Mouse (Mus musculus) lung, postnatal 10 days (tissue): ENCODE data around the gene Mars.
A peak's percentile ranks its signal among the peaks of the same experiment; 100 is the strongest.

Experiments used
- DNase-seq: peaks from one replicate; pipeline ENCODE4 v3.0.0; 2021

The Mars gene

DNA sequence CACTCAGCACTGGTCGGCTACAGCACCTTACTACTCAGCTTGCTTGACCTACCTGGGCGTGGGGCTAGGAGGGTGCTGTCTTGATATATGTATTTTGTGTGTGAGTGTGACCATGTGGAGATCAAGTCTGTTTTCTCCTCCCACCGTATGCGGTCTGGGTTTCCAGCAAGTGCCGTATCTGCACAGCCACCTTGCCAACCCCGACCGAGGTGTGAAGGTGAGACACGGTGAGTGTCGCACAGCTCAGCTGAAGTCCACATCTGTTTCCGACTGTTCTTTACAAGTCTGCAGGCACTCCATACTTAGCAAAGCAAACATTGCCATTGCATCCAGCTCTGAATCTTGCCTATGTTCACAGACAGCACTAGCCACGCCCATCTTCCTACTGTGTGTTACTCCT is 8.4 kb downstream of the Mars start:
- DNase-seq, result no peak

DNA sequence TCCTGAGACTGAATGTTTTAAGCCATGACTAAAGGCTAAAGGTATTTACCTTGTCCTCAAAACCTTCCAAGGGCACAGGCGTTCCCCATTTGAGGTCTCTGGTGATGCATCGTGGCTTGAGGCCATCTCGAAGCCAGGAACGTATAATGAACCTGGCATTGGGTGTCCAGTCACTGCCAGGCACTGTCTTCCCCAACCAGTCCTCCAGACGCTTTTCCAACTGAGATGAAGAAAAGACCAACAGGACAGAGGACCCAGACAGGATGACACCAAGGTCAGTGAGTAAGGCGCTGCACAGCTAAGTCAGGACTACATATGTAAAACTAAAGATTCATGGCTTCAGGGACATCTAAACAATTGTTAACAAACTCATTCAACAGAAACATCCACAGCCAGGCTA is 11.2 kb downstream of the Mars start:
- DNase-seq, result no peak

DNA sequence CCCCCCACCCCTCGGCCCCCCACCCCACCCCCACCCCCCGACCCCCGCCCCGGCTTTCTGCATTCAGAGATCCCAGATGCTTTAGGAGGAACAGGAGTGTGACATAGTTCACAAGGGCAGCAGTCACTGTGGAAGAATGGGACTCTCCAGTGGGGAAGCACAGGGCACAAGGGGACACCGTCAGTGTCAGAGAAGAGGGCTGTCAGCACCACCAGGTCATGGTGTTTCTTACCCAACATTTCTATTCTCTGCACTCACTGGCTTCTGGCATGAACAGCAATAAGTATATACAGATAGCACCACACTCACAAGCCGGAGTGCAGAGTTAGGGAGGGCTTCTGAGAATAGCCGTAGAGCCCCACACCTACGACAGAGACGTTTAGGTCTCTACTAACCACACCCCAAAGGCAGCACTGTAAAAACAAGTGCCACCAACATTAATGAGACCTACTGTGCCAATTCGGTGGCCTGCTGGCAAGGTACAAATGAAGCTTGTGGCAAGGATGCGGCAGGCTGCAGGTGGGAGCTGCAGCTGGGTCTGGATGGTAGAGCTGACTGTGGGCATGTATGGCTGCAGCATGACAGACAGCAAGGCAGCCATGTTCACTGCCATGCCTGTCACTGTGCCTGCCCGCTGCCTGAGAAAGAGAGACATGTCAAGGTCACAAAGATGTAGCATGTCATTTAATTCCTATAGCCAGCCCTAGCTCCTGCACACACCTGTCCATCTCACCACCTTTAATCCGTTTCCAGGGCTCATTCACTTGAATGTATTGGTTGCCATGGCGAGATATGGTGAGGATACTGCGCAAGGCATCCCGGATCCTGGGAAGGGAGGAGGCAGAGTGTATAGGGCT is 14.3 kb downstream of the Mars start:
- no peak for DNase-seq

DNA sequence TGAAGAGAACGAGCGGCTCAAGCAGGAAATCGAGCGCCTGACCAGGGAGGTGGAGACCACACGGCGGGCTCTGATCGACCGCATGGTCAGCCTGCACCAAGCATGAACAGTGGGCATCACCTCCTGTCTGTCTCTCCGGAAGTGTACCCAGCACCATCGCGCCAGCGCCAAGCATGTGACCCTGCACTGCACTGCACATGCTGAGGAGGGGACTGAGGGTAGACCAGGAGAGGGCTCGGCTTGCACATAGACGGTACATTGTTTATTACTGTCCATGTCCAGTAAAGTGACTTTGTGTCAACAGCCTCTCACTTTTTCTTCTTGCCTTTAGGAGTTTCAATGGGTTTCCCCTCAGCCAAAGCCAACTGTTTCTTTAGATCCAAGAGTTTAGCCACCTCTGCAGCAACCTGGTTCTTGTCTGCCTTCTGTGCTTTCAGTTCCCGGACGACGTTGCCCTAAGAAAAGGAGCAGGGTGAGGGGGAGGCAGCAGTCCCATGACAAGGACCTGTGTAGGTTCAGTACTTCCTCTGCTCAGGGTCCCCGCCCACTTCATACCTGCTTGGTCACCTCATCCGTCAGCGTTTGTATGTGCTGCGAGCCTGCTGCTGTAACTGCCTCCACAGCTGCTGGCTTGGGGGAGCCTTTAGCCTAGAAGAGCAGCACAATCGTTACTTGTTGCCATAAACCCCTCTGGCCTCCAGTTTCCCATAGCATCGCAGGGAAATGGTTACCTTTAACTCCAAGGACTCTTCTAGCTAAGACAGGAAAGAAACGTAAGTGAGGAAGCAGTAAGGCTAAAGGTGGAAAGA is 15.4 kb downstream of the Mars start:
- no peak for DNase-seq

- DNase-seq, result no peak
These were observed 16.6 kb downstream of the Mars start for GRCm38 (mm10) chr10:127294895-127295510.

DNA sequence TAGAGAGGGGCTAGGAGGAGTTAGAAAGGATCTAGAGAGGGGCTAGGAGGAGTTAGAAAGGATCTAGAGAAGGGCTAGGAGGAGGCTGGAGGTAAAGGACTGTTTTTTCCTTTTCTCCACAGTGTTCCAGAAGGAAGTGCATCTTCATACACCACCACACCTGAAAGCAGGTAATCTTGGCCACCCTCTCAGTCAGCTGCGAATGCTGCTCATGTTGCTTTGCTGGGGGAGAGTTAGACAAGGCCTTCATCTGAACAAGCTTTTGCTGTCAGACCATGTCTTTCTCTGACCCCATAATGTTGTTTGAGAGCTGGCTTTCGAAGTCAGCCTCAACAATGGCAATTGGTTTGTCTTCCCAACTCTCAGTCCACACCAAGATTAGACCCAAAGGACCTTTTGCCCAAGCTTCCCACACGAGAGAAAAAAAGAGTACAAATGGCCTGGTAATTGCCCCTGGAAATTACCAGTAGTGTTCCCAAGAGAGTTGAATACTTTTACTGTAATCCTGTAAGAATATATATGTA is 17.9 kb downstream of the Mars start:
- DNase-seq, result no peak

DNA sequence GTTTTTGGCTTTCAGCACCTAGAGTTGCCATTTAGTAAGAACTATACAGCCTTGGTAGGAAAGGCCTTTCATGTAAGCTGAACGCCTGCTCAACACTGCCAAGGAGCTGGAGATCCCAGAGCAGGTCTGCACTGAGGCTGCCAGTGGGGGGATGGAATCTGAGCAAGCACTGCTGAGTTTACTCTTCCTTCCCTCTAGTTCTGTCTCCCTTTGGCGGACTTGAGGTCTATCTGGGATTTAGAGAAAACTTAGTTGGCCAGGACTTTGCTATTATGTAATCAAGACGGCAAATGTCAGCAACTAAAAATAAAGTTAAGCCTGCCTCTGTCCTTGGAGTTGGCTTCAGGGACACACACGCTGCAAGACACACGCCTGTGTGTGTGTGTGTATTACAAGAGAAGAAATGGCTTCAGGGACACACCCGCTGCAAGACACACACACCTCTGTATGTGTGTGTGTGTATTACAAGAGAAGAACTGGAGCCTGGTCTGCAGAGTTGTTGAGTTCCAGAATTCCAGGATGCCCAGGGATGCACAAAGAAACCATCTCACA is 18.5 kb downstream of the Mars start:
- peak; percentile 70 for DNase-seq

DNA sequence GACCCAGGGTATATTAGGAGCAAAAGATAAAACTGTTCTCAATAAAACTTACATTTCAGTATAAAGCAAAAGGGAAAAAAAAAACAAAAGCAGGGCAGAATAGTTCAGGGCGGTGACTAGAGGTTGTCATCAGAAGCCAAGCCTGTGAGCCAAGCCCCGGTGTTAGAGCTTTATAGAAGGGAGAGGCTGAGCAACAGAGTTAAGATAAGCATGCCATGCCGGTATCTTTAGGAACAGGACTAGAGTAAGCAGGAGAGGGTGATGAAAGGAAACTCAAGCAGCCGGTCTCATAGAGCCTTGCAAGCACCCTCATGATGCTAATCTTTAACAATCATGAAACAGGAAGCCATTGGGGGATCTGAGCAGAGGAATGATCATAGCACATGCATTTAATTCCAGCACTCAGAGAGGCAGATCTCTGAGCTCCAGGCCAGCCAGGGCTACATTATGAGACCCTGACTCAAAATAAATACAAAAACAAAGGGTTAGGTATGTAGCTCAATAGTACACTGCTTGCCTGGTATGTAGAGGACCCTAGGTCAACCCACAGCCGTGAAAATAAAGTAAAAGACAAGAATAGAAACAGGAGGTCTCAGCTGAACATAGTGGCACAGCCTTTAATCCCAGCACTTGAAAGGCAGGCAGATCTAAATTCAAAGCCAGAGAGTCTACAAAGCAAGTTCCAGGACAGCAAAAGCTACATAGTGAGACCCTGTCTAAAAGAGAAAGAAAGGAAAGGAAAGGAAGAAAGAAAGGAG is 19.5 kb downstream of the Mars start:
- no peak for DNase-seq

DNA sequence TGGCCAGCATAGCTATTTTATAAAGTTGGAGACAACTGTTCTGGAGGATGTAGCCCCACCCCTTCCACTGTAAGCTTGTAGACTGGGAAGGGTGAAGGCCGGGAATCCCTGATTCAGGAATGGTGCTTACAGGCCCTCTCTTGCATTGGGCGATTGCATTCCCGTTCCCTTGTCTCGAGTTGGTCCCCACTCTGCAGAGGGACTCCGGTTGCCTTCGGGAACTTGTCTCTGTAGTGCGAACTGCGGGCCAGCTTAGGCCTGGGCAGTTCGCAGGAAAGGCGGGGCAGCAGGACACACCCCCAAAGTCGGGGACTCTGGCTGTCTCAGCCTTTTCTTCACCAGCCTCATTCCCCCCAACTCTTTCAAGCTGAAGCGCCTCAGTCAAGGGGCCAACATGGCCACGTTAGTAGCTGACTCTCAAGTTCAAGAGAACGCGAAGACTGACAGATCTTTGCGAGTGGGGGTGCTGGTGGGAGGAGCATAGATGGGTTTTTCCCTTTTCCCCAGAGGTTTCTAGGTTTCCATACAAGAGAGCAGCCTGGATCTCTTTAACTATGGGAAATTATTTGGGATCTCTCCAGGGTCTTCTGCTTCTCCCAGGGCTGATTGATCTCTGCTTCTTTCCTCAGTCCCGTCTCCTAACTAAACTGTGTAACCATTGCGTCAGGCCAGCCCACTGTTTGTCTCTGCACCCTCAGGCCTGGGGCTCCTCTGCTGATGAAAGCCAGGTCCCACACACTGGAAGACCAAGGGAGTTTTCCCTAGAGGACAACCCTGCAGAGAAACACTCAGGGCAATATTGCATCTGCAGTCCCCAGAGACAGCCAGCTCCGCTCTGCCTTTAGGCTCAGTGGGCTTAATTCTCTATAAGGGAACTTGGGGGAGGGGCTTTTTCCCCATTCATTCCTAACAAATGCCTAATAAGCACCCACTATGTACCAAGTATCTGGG is 20.4 kb downstream of the Mars start:
- peak; percentile 78 for DNase-seq

- peak; percentile 100 for DNase-seq
These were observed 21.2 kb downstream of the Mars start for GRCm38 (mm10) chr10:127290307-127290929.

DNA sequence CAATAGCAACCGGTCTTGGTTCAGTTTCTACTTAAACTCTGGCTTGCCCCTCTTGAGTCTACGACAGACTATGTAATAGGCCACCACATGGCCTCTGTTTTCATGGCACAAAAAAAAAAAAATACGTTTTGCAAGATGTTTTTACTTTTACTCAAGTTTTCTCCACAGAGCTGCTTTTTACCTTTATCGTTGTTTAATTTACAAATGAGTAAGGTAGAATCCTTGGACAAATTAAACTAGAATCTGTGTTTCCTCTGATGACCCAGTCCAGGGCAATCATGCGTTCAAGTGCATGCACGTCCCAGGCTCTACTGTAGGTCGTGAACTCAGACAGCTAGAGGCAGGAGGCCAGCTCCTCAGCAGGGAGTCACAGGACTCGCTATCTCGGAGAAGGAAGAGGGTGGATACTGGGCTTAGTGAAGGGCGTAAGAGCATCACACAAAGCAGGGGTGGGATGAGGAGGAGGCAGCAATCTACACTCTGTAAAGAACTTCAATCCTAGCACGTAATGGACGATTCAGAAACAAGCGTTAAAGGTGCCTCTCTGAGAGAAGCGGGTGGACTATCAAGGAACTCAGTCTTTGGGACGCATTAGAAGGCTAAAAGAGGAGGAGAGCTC is 21.9 kb downstream of the Mars start:
- peak; percentile 66 for DNase-seq

DNA sequence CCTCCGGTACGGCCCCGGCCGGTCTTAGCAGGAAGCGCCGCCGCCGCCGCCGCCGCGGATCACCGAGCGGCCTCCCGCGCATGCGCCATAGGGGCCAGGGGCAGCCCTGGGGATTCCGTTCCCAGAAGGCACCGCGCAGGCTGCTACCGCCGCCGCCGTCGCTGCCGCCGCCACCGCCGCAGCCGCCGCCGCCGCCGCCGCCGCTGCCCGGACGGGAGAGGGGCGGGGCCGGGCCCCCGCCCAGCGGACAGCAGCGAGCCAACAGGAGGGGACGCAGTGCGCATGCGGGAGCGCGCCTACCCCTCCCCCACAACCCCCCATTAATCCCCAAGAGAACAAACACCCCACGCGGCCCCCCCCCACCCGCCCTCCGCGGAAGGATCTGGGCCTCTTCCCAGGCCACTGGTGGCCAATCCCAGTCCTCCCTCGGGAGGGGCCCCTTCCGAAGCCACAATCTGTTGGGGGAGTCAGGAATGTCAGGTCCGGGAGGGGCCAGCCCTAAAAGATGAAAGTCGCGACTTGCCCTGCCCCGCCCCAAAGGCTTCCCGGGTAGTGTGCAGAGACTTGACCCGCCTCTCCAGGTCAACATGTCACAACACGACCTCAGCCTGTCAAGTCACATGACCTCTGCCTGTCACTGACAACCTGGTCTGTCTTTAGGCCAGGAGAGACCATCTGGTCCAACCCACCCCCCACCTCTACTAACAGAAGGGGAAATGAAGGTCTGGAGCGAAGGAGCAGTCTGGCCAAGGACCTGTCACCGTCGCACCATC is 22.6 kb downstream of the Mars start, which contains the start of gene Mbd6:
Gene Mbd6, minus strand, starts transcription at position 219 of the 773 bp plus-strand sequence.
- DNase-seq, result peak; percentile 94

DNA sequence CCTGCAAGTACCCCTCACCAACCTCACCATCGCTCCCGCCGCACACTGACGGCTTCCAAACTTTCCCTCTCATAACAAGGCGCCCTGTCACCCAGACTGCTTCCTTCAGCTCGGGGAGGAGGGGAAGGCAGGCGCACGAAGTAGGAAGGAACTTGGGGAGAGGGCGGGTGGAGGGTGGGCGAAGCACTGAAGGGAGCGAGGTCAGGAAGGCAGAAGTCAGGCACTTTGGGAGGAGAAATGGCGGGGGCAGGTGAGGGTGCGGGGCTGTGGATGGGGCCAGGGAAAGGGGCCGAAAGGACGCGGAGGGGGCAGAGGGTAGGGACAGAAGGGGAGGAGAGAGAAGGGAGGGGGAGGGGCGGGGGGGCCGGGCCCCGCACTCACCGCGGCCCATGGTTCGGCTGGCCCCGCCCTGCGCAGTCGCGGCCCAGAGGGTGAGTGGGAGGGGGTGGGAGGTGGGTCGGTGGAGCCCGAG is 23.2 kb downstream of the Mars start:
- peak; percentile 81 for DNase-seq

DNA sequence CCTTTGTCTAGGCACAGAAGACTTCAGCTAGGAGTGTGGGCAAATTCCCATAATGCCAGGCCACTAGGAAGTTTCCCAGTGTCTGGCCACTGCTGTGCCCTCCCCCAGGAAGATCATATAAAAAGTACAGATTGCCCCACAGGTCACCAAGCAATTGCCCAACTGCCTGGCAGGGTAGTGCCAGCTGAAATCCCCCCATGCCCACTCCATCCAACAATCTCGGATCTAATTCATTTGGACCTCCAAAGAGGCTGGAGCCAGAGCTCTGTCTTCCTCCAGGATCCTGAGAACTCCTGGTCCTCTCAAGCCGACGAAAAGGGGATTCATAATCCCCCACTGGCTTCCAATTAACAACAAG is 23.7 kb downstream of the Mars start:
- DNase-seq, result no peak

GRCm38 (mm10) chr10:127287271-127287935 is 24.2 kb downstream of the Mars start:
- no peak for DNase-seq

DNA sequence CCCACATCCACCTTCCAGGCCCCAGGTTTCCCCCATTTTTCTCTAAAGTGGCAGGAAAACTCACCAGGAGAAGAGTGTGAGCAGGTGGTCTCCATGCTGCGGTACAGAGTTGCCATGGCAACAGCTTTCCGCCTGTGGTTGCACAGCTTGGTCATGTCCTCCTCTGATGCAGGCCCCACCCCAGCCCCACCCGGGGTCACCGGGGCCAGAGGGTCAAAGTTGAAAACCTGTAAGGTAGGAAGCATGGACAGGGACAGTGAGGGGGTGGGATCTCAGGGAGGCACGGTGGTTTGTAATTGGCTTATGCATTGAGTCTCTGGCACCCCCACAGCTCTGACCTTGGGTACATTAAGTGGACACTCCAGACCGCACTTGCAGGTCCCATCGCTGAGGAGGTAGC is 24.9 kb downstream of the Mars start:
- no peak for DNase-seq

DNA sequence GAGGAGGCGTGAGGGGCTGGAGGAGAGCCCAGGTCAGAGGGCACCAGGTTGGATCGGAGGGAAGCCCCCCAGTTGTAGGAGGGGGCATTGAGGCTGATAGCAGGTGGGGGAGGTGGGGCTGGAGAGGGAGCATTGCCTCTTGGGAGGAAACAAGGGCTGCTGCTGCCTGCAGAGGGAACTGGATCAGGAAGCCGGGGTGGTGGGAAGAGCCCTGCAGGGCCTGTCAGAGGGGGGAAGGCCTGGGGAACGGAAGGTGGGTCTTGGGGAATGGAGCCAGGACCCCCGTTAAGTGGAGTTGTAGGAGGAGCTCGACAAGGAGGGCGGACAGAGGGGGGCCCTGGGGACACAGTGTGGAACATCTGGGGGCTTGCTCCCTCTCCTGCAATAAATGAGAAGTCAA is 25.4 kb downstream of the Mars start:
- DNase-seq, result no peak

GRCm38 (mm10) chr10:127285644-127286043 is 25.9 kb downstream of the Mars start:
- no peak for DNase-seq
